Mouse (Mus musculus) small intestine, adult 2 months (tissue): Measurements from ENCODE around the gene Zmiz1.

Experiments used
- CTCF ChIP-seq: fragments of 200-500 bp; IDR thresholded peaks from 2 replicates; pipeline ENCODE4 v1.5.1; 2012; ENCODE audit warnings: low read depth, mild to moderate bottlenecking, control low read depth, inconsistent platforms, low read length, moderate library complexity, mixed read lengths; ENCODE audit not compliant: insufficient replicate concordance, insufficient read length; ENCODE audit errors: extremely low read depth
- POLR2A ChIP-seq: fragments of 200-500 bp; IDR thresholded peaks from 2 replicates; pipeline ENCODE4 v1.6.1; 2012; ENCODE audit warnings: low read depth, mild to moderate bottlenecking, control low read depth, inconsistent platforms, low read length, moderate library complexity

DNA sequence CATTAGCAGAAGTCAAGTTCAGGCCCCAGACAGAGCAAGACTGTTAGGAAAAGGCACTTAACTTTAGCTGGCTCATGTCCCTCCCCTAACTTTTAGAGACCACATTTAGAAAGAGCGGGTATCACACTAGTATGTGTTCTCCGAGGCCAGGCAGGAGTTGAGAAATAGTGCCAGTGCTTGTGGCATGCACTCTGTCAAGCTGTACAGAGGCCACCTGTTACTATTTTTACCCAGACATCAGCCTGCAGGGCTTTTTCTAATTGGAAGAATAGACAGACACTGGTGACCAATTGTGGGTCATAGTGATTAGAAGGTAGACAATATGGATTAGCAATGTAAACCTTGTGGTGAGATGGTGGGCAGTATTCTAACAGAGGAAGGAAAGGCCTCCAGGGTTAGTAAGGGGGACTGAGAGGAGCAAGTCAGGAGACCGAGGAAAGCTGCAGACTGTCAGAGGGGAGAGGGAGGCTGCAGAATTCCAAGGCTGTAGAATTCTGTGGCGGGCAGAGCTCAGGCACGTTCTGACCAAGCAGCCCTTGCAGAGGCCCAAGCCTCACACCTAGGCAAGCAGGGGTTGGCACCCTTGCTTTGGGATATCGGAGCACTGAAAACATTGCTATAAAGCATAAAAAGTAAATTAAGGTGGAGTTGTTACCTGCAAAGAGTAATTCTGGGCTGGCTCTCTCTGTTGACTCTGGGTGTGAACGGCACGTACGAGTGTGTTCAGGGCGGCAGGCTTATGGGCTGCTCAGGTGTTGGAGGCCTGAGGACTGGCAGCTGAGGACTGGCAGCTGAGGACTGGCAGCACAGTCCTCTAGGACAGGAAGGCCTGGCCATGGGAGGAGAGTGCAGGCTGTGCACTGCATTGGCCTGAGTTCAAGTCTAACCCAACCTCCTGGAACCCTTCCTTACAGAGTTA is 228.3 kb downstream of the Zmiz1 start:
- no peak for TF ChIP-seq CTCF
- TF ChIP-seq POLR2A, result no peak
